Mouse (Mus musculus): ENCODE results near the gene Abca12.

The Abca12 gene

DNA sequence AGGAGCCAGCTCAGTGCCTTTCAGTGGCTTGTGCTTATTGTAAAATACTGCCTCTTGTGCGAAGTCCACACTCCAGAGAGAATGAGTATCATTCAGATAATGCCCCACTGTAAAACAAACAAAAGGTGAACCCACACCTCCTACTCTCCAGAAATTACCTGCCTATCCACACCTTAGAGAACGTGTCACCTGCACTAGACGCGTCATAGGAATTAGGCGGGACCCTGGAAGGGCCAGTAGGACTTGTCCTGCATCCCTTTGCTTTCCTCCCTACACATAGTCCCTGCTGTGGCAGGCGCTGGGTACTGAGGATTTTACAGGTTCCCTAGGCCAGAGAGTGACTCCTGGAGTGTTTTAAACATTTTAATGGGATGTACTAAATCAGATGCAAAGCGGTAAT, at the start of gene Abca12:
Gene Abca12 (minus strand): TSS at position 101 of the 400 bp plus-strand sequence.
- Histone ChIP-seq H3K36me3 (ENCODE audit: control insufficient read depth, insufficient read depth, low read length, poor library complexity, severe bottlenecking) (no peaks in the 10 kb centered on the region), H3K27me3 (ENCODE audit: control insufficient read depth, insufficient read depth, low read length, poor library complexity, severe bottlenecking) (no peaks in the 10 kb centered on the region)
- DNase-seq (ENCODE audit: low read depth, low spot score): no peak

DNA sequence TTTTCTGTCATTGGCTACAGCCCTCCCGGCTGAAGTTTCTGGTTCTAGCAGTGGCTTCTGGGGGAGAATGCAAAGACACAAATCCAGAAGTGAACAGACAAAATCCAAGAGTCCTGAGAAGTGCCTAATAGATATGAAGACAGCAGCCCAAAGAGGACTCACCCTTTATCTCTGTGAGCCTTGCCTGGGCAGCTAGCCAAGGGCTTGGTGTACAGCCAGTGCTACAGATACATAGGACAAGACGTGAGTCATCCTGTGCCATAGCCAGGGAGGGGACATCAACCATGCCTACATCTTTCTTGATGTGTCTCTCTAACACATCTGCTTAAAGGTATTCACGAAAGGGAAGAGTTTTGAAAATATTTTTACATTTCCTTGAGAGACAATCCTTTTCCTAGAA, 43.3 kb upstream of the Abca12 start:
- DNase-seq (ENCODE audit: low read depth, low spot score): no peak
- Histone ChIP-seq H3K36me3 (ENCODE audit: control insufficient read depth, insufficient read depth, low read length, poor library complexity, severe bottlenecking) (no peaks in the 10 kb centered on the region), H3K27me3 (ENCODE audit: control insufficient read depth, insufficient read depth, low read length, poor library complexity, severe bottlenecking) (no peaks in the 10 kb centered on the region)

DNA sequence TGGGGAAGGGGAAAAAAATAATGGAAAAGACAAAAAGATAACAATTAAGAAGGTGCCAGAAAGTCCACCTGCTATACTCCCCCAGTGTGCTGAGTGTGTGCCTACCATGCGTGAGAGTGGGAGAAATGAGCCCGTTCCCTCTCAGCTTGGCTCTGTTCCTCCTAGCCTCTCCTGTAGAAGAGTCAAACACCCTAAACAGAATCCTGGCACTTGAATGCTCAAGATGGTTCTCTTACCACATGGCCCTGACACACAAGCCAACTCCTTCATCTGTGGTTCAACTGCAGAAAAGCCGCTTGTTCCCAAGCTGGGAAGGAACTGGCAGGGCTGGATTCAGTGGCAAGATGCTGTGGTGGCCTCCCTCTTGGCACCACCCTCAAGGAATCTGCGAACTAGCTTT, 32.7 kb upstream of the Abca12 start:
- DNase-seq (ENCODE audit: low read depth, low spot score): no peak
- H3K36me3 ChIP-seq (ENCODE audit: control insufficient read depth, insufficient read depth, low read length, poor library complexity, severe bottlenecking): no peaks in the 10 kb centered on the region
- H3K27me3 ChIP-seq (ENCODE audit: control insufficient read depth, insufficient read depth, low read length, poor library complexity, severe bottlenecking): no peaks in the 10 kb centered on the region

- Histone ChIP-seq H3K27me3 (ENCODE audit: control insufficient read depth, insufficient read depth, low read length, poor library complexity, severe bottlenecking) (no peaks in the 10 kb centered on the region), H3K36me3 (ENCODE audit: control insufficient read depth, insufficient read depth, low read length, poor library complexity, severe bottlenecking) (no peaks in the 10 kb centered on the region)
- no peak for DNase-seq (ENCODE audit: low read depth, low spot score)
These were observed 7.1 kb upstream of the Abca12 start for GRCm38 (mm10) chr1:71421741-71422333.

DNA sequence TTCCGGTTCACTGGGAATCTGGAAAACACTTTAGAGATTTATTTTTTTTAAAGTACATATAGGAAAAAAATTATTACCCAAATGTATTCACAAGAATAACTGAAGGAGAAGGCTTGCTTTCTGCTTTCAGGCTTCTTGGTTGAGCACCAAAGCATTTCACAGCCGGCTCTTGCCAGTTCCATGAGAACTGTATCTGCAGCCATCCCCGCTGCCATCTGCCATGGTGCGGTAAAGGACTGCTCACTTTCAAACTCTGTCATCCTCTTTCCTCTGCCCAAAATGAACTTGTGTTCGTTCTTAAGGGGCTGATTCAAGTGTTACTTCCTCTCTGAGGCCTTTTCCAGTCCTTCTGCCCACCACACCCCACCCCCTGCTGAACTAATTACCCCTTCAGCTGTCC, 3.8 kb upstream of the Abca12 start:
- no peaks in the 10 kb centered on the region for H3K36me3 ChIP-seq (ENCODE audit: control insufficient read depth, insufficient read depth, low read length, poor library complexity, severe bottlenecking)
- DNase-seq (ENCODE audit: low read depth, low spot score): no peak

DNA sequence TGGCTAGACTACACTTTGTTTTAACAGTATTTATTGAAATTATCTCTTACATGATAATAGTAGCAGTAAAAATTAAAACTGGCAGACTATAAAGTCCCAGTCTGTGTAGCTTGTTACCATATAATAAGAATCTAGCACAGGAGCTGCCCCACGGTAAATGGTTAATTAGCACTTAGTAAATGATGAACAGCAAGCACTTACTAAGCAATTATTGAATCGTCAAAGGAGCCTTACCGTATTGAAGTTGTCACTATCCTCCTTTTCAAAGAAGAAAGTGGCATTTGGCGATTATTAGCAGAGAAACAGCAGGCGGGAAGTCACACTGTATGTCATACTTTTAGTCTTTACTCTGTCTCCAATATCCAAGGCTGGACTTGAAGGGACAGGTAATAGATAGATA, 3.2 kb upstream of the Abca12 start:
- H3K27me3 ChIP-seq (ENCODE audit: control insufficient read depth, insufficient read depth, low read length, poor library complexity, severe bottlenecking): no peaks in the 10 kb centered on the region
- no peaks in the 10 kb centered on the region for H3K36me3 ChIP-seq (ENCODE audit: control insufficient read depth, insufficient read depth, low read length, poor library complexity, severe bottlenecking)
- DNase-seq (ENCODE audit: low read depth, low spot score): no peak

More for the DNA sequence above, 3.8 kb upstream of the Abca12 start:
- no peaks in the 10 kb centered on the region for H3K27me3 ChIP-seq (ENCODE audit: control insufficient read depth, insufficient read depth, low read length, poor library complexity, severe bottlenecking)

DNA sequence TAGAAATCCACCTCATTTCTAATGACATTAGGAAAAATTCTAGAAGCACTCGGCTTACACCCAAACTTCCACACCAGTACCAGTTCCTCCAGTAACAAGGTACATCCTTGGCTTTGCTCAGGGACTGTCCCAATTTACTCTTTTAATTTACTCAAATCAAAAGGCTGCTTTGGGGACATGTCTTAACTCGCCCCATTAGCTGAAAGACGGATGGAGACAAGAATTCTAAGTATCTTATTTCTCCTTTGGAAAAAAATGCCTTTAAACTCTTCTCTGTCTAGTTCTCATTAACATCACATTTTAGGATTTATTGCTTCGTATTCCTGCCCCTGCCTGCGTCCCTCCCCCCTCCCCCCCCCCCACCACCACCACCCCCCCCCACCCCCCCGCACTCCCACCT, 626 bp downstream of the Abca12 start:
- no peak for DNase-seq (ENCODE audit: low read depth, low spot score)
- H3K36me3 ChIP-seq (ENCODE audit: control insufficient read depth, insufficient read depth, low read length, poor library complexity, severe bottlenecking): no peaks in the 10 kb centered on the region

GRCm38 (mm10) chr1:71413114-71413513, 1.6 kb downstream of the Abca12 start:
- no peak for DNase-seq (ENCODE audit: low read depth, low spot score)
- Histone ChIP-seq H3K36me3 (ENCODE audit: control insufficient read depth, insufficient read depth, low read length, poor library complexity, severe bottlenecking) (no peaks in the 10 kb centered on the region), H3K27me3 (ENCODE audit: control insufficient read depth, insufficient read depth, low read length, poor library complexity, severe bottlenecking) (no peaks in the 10 kb centered on the region)

More for the DNA sequence above, 626 bp downstream of the Abca12 start:
- H3K27me3 ChIP-seq (ENCODE audit: control insufficient read depth, insufficient read depth, low read length, poor library complexity, severe bottlenecking): no peaks in the 10 kb centered on the region

DNA sequence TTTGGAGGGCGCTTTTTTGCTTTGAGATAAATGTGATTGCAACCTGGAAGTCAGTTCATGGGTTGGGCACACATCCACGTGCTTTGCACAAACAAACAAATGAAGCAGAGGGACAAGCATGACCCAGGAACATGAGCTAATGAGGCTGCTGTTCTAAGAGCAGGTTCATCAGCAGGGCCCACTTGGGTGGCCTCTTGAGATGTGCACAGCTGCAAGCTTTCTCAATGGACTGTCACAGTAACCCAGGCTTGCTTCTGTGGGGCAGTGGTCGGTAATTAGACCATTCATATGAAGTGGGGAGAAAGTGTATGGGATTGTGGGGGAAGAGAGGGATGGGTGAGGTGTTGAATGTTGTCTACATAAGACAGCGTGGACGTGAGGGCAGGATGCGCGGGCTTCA, 7.0 kb downstream of the Abca12 start:
- no peaks in the 10 kb centered on the region for H3K36me3 ChIP-seq (ENCODE audit: control insufficient read depth, insufficient read depth, low read length, poor library complexity, severe bottlenecking)
- no peak for DNase-seq (ENCODE audit: low read depth, low spot score)
- H3K27me3 ChIP-seq (ENCODE audit: control insufficient read depth, insufficient read depth, low read length, poor library complexity, severe bottlenecking): no peaks in the 10 kb centered on the region

GRCm38 (mm10) chr1:71397635-71398034, 17.1 kb downstream of the Abca12 start:
- no peak for DNase-seq (ENCODE audit: low read depth, low spot score)
- Histone ChIP-seq H3K27me3 (ENCODE audit: control insufficient read depth, insufficient read depth, low read length, poor library complexity, severe bottlenecking) (no peaks in the 10 kb centered on the region), H3K36me3 (ENCODE audit: control insufficient read depth, insufficient read depth, low read length, poor library complexity, severe bottlenecking) (no peaks in the 10 kb centered on the region)

GRCm38 (mm10) chr1:71396105-71396504, 18.6 kb downstream of the Abca12 start:
- Histone ChIP-seq H3K27me3 (ENCODE audit: control insufficient read depth, insufficient read depth, low read length, poor library complexity, severe bottlenecking) (no peaks in the 10 kb centered on the region), H3K36me3 (ENCODE audit: control insufficient read depth, insufficient read depth, low read length, poor library complexity, severe bottlenecking) (no peaks in the 10 kb centered on the region)
- no peak for DNase-seq (ENCODE audit: low read depth, low spot score)

- Histone ChIP-seq H3K27me3 (ENCODE audit: control insufficient read depth, insufficient read depth, low read length, poor library complexity, severe bottlenecking) (no peaks in the 10 kb centered on the region), H3K36me3 (ENCODE audit: control insufficient read depth, insufficient read depth, low read length, poor library complexity, severe bottlenecking) (no peaks in the 10 kb centered on the region)
- DNase-seq (ENCODE audit: low read depth, low spot score): no peak
These were observed 20.5 kb downstream of the Abca12 start for GRCm38 (mm10) chr1:71394177-71394576.

DNA sequence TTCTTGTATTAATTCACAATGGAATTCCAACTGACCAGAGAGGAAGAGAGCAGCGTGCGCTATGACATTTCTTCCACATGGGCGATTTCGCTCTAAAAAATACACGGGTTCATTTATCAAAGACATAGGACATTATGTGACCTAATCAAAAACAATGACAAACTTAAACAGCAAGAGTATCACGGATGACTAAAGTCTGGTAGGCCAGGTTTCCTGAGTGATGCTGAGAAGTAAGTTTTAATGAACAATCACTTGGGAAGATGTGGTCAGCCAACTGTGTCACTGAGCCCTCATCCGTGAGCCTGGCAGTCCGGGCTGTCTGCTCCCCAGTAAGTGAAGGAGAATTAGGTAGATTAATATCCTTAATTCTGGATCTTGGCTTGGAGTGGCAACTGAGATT, 21.2 kb downstream of the Abca12 start:
- Histone ChIP-seq H3K36me3 (ENCODE audit: control insufficient read depth, insufficient read depth, low read length, poor library complexity, severe bottlenecking) (no peaks in the 10 kb centered on the region), H3K27me3 (ENCODE audit: control insufficient read depth, insufficient read depth, low read length, poor library complexity, severe bottlenecking) (no peaks in the 10 kb centered on the region)
- DNase-seq (ENCODE audit: low read depth, low spot score): no peak

DNA sequence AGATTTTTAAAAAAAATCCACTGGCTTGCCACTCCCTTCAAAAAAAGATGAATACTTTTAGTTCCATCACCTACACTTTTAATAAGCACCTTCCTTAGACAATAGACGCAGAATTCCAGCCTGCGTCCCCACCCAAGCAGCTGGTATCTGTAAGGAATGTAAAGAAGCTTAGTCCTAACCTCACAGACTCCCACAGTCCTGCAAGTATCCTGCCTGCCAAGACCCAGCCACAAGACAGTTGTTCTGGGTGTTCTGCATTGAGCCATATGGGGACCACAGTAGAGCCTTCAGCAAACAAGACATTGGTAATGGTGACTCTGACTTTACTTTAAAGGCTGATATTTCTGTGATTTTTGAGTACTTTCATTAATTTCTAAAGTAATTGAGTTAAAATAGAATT, 22.2 kb downstream of the Abca12 start:
- H3K27me3 ChIP-seq (ENCODE audit: control insufficient read depth, insufficient read depth, low read length, poor library complexity, severe bottlenecking): no peaks in the 10 kb centered on the region
- H3K36me3 ChIP-seq (ENCODE audit: control insufficient read depth, insufficient read depth, low read length, poor library complexity, severe bottlenecking): no peaks in the 10 kb centered on the region
- no peak for DNase-seq (ENCODE audit: low read depth, low spot score)

GRCm38 (mm10) chr1:71386593-71386992, 28.1 kb downstream of the Abca12 start:
- Histone ChIP-seq H3K27me3 (ENCODE audit: control insufficient read depth, insufficient read depth, low read length, poor library complexity, severe bottlenecking) (no peaks in the 10 kb centered on the region), H3K36me3 (ENCODE audit: control insufficient read depth, insufficient read depth, low read length, poor library complexity, severe bottlenecking) (no peaks in the 10 kb centered on the region)
- DNase-seq (ENCODE audit: low read depth, low spot score): no peak

DNA sequence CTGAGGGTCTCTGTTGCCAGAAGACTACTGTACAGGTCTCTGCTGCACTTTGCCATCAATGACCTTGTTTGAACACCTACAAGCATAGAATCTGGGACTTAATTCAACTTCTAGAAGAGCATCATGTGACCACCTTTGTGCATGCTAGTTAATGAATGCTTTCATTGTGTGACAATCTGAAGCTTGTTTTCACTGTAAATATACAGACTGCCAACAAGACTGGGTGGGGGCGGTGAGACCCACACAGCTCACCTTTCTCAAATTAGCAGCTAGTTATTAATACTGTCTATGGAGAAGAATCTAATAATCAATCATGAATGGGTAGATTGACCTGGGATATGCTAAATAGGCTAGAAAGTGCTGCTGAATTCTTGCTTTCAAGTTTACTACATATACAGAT, 30.6 kb downstream of the Abca12 start:
- H3K36me3 ChIP-seq (ENCODE audit: control insufficient read depth, insufficient read depth, low read length, poor library complexity, severe bottlenecking): no peaks in the 10 kb centered on the region
- DNase-seq (ENCODE audit: low read depth, low spot score): no peak
- H3K27me3 ChIP-seq (ENCODE audit: control insufficient read depth, insufficient read depth, low read length, poor library complexity, severe bottlenecking): no peaks in the 10 kb centered on the region

Data from splenic B cell, adult 2 months (primary cell).